Mouse (Mus musculus): Measurements from ENCODE around the gene Slc25a23.

The Slc25a23 gene

DNA sequence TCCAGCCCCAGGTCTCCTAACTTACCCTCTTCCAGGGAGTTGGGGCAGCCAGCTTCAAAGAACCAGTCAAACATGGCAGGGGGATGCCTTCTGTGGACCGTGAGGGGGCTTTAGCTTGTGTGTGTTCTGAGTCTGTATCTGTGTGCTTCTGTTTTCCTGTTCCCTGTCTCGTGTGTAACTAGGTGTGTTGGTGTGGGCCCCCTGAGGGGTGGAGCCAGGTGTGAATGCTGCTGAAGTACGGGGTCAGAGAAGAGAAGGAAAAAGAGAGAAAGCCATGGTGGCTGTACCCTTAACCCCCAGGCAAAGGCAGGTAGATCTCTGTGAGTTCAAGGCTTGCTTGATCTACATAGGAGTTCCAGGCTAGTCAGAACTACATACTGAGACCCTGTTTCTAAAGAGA lies 17.3 kb upstream of the Slc25a23 start:
- DNase-seq (ENCODE audit: low read depth in 2 of 2, low spot score in 2 of 2), result no peak

DNA sequence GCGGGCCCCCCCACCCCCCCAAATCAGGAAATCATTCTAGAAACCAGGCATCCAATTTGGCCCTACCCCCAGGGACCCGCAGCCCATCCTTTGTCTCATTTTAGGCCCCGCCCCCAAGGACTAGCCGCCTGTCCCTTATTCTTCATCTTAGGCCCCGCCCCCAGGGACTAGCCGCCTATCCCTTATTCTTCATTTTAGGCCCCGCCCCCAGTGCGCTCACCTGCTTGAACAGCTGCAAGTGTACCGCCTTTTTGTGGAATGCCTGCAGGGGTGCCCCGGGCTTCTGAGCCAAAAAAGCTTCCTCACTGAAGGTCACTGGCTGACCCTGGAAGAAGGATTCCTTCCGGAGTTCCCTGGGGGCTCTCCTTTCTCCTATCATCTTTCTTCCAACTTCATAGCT lies 11.0 kb upstream of the Slc25a23 start:
- no peak for DNase-seq (ENCODE audit: low read depth in 2 of 2, low spot score in 2 of 2)

DNA sequence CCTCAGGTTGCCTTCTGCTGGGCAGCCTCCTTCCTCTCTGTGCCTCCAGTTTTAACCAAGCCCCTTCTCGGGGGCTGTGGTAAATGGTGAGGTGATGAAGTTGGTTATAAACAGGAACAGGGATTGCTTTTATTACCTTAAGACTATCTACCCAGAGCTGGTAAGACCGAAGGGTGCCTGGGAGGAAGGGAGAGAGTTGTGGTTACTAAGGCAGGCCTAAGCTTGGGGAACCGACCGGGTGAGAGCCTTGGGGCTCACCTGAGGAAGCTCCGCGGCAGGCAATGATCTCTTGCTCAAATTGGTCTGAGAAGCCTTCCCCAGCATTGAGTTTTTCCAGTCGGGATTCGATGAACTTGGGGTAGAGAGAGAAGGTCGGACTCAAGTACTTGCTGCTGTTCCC lies 10.6 kb upstream of the Slc25a23 start:
- DNase-seq (ENCODE audit: low read depth in 2 of 2, low spot score in 2 of 2), result no peak

DNA sequence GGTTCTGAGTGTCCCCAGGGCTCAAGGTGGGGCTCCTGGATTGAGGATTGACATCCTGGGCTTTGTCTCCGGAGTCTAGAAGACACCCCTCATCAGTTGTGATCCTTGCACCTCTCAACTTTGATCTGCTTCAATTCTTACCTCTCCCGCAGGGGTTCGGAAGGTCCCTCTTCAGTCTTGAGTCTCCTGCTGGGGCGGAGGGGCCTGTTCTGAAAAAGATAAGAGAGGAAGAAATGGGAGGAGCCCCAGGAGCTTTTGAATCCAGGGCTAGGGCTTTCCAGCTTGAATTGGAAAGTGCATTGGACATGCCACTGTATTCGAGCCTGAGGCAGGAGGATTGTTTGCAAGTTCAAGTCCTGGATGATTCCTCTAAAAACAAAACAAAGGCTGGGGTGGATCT lies 7.2 kb upstream of the Slc25a23 start:
- no peak for DNase-seq (ENCODE audit: low read depth in 2 of 2, low spot score in 2 of 2)

DNA sequence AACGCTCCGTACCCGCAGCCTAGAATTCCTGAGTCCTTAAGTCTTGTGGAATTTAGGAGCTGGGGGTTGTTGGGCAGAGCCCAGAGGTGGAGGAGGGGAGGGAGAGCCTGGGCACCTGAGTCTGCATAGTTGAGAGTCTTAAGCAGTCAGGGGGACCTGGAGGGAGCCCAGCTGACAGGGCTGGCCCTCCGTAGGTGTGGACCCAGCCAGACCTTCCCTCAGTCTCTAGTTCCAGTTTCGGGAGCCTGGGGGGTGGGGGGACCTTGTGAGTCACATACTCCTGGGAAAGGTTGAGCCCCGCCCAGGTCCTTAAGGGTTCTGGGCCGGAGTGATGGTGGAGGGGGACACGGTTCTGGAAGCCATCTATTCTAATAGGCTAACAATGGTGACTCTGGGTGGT lies 3.4 kb upstream of the Slc25a23 start:
- no peak for DNase-seq (ENCODE audit: low read depth in 2 of 2, low spot score in 2 of 2)

DNA sequence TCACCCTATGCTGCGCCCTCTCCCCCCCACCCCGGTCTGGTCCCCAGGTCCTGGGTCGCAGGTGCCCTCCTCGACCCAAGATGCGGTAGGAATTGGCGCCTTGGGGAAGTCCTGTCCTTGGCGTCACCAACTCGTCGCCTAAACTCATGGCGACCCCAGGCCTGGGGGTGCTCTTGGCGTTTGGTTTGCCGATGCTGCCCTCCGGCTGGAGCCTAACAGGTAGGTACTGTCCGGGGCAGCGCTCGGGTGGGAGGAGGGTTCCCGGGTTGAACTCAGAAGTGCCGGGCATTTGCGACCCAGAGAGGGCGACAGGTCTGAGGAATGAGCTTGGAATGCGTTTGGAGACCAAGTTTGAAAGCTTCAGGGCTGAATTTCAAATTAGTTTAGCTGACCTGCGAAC lies 2.9 kb upstream of the Slc25a23 start:
- DNase-seq (ENCODE audit: low read depth in 2 of 2, low spot score in 2 of 2), result no peak

DNA sequence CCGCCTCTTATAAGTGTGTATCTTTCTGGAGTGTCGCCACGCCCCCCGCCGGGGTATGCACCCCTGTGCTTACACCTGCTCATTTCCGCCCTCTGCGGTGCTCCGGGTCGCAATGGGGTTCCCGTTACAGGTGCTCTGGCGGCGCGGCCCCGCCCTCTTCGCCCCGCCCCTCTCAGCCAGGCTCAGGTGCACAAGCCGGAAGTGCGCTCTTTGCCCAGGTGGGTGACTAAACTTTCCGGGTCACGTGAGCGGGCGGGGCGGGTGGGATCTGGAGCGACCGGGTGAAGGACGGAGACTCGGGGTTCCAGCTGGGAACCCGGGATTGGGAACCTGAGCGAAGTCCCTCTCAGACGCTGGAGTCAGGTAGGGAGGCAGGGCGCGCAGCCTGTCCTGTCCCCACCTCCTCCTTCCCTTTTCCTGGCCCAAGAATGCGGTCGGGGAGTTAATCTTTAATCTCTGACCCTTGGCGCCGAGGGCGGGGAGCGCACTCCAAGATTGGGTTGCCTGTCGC lies 2.4 kb upstream of the Slc25a23 start:
- DNase-seq (ENCODE audit: low read depth in 2 of 2, low spot score in 2 of 2), result peak in 1 of 2 experiments; percentile 33

DNA sequence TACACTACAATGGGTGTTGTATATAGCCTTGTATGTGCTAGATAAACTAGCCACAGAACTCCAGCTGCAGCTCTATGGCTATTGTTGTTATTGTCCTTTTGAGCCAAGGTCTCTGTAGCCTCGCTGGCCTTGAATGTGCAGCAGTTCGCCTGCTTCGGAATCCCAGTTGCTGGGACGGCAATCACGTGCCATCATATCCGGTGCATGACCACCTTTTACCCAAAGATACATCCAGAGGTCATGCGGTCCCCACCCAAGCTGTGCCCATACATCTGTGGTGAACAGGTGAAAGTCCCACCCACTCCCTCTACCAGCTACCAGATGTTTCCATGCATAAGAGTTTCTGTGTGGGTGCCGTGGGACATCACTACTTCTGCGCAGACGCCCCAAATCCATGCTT lies 1.4 kb upstream of the Slc25a23 start:
- peak in 1 of 2 experiments; percentile 21 for DNase-seq (ENCODE audit: low read depth in 2 of 2, low spot score in 2 of 2)

DNA sequence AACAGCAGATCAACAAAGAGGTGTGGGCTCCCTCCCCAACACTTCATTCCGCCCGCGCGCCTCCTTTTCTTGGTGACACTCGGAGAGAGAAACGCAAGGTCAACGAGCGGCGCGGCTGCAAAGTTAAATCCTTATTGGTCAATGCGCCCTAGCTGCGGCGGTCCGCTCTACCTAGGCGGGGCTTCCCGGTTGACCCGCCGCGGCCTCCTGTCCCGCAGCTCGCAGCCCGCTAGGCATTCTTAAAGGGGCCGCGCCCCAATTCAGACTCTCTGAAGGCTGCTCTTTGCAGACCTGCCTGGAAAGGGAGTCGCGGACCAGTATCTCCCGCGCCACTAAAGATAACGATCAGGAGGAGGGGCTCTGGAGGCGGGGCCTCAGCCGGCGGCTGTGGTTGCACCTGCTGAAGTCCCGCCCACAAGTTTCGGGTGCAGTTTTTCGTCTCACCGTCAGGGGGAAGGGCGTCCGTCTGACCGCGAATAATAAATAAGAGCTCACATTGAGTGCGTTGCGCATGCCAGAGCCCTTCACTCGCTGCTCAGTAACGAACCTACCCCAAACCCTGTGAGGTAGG lies 653 bp upstream of the Slc25a23 start:
- peak; percentile 96 to 99 for DNase-seq (ENCODE audit: low read depth in 2 of 2, low spot score in 2 of 2)

DNA sequence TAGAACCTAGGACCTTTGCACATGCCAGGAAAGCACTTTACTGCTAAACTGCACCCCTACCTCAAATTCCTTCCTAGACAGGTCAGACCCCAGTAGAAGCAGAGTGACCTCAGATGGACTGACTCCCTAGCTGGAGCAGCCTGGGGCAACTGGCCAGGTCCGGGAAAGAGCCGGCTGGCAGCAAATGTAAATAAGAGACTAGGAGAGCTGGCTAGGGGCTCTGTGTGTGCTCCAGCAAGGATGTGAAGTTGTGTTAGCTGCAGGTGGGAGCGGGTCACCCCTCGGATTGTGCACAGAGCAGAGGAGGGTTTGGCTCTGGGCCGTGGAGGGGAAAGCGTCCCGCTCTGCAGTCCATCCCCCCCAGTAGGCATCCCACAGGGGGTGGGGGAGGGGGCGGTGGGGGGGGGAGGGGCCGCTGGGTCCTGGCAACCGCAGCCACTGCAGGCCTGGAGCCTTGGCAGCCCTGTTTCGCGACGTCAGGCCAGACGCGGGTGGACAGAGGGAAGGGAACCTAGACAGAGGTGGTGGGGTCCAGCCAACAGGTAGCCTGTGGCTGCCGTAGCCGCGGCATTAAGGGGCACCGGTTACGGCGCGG lies 675 bp downstream of the Slc25a23 start, which contains the start of gene Crb3:
Crb3 (plus strand) TSS at position 215 of the 595 bp plus-strand sequence.
- no peak for DNase-seq (ENCODE audit: low read depth in 2 of 2, low spot score in 2 of 2)

DNA sequence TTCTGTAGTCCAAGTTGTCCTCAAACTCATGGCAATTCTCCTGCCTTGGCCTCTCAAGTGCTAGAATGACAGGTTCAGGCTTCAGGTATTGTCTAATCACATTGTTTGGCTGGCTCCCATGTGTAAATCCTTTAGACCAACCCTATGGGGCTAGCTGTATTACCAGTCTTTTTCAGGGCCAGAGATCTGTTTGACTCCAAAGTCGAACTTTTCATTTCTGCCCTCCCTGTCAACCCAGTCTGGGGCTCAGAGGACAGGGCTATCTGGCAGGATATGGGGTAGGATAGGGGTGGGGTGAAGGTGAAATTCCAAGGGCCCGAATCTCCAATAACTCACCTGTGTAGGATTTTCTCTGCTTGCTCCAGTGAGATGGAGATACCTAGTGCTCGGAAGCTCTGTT lies 3.4 kb downstream of the Slc25a23 start:
- DNase-seq (ENCODE audit: low read depth in 2 of 2, low spot score in 2 of 2), result no peak

DNA sequence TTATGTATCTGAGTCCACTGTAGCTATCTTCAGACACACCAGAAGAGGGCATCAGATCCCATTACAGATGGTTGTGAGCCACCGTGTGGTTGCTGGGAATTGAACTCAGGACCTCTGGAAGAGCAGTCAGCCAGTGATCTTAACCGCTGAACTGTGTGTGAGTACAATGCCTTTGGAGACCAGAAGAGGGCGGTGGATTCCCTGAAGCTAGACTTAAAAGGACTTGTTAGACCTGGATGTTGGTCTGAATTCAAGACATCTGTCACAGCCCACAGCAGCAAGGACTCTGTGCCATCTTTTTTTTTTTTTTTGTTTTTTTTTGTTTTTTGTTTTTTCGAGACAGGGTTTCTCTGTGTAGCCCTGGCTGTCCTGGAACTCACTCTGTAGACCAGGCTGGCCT lies 8.0 kb downstream of the Slc25a23 start:
- peak in 1 of 2 experiments; percentile 25 for DNase-seq (ENCODE audit: low read depth in 2 of 2, low spot score in 2 of 2)

DNA sequence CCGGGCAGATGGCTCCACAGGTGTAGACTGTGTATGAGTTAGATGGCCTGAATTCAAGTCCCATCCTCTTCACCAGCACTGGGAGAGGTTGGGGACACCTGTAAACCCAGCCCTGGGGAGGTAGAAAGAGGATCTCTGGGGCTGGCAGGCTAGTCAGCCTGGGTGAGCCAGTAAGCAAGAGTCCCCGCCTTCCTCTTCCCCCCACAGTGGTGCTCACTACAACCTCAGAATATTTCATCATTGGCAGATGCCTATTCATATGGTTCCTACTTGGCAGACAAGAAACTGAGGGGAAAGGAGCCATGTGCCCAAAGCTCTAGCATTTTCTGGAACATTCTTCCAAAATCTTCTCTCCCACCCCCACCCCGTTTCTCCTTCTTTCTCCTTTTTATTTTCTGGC lies 10.8 kb downstream of the Slc25a23 start:
- DNase-seq (ENCODE audit: low read depth in 2 of 2, low spot score in 2 of 2), result no peak

DNA sequence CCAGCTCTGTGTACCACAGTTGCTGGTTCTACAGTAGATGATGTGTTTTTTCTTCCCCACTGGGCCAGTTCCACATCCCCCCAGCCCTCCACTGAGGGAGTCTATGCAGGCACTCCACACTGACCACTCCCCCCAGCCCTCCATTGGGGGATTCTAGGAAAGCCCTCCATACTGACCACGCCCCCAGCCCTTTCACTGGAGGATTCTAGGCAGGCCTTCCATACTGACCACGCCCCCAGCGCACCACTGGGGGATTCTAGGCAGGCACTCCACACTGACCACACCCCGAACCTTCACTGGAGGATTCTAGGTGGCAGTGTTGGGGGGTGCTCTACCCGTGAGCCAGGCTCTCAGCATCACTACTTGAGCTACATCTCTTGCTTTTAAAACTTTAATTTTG lies 12.3 kb downstream of the Slc25a23 start:
- no peak for DNase-seq (ENCODE audit: low read depth in 2 of 2, low spot score in 2 of 2)

DNA sequence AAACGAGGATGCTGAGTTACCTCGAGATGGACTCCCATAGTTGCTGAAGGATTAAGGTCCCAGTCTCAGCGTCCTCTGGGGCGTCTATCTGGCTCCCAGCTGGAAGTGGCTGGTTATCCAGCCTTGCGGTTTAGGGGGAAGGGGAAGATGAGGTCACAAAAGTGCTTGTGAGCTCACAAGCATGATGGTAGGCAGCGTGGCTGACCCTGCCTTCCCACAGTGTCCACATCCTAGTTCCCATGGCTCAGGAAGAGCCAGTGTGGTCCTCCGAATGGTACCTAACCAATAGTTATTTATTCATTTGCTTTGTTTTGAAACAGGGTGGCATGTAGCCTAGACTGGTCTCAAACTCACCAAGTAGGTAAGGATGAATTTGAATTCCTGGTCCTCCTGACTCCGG lies 18.1 kb downstream of the Slc25a23 start, which contains the start of gene Slc25a41:
Slc25a41 (minus strand) TSS at position 101 of the 400 bp plus-strand sequence.
- DNase-seq (ENCODE audit: low read depth in 2 of 2, low spot score in 2 of 2), result no peak

DNA sequence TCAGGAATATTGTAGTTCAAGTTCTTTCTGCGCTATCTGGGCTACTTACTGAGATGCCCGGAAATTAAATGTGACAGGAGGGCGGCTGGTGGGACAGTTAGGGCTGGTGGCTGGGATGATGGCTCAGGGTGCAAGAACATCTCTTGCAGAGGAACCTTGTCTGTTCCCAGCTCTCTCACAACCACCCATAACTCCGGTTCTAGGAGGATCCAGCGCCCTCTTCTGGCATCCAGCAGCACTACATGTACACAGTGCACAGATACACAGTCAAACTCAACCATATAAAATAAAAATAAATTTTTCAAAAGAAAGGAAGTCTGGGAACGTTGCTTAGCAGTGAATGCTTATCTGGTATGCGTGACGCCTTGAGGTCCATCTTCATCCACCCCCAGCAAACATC lies 20.7 kb downstream of the Slc25a23 start:
- DNase-seq (ENCODE audit: low read depth in 2 of 2, low spot score in 2 of 2), result no peak

DNA sequence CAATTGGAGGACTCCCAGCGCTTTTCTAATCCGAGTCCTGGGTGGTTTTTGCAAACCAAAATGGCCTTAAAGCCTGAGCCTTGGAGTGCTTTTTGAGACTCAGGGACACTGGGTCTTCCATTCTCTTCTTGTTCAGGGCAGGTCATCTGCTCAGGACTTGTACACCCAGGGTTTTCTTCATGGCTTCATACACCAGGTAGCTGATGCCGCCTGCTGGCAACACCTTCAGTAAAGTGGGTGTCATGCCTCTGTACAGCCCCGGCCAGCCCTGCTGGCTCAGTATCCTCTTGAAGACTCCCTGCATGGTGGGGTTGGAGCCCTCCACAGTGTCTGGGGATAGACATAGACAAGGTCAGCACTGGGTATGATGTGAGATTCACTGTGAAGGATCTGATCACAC lies 26.8 kb downstream of the Slc25a23 start:
- no peak for DNase-seq (ENCODE audit: low read depth in 2 of 2, low spot score in 2 of 2)

DNA sequence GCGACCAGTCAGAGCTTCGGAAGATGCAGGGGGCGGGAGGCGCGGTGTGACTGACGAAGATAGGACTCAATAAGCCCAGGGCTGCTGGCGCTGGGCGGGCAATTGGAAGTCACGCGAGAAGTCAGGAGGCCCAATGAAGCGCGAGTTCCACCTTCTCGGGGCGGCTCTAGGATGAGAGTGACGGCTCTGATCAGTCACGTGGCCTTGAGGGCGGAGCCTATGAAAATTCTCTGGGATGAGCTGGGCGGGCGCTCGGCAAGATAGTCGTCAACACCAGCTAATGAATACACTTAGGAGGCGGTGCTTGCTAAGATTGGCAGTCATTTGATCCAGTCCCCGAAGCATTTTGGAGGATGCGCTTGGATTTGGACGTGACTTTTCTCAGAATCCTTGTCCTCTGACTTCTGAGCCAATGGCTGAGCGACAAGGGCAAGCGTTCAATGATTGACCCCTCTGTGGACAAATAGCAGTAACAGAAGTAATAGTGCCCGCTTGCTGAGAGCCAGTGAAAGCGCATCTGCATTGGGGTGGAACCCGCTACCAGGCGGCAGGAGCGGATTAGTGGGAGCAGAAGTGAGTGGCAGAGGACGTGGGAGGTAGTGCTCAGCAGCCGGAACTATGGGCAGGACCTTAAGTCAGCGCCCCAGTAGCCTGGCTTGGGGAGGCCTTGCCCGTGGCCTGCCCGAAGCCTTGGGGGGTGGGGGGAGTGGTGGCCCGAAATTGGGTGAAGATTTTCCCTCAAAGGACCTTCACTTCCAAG lies 27.8 kb downstream of the Slc25a23 start:
- DNase-seq (ENCODE audit: low read depth in 2 of 2, low spot score in 2 of 2), result peak; percentile 98 to 99

DNA sequence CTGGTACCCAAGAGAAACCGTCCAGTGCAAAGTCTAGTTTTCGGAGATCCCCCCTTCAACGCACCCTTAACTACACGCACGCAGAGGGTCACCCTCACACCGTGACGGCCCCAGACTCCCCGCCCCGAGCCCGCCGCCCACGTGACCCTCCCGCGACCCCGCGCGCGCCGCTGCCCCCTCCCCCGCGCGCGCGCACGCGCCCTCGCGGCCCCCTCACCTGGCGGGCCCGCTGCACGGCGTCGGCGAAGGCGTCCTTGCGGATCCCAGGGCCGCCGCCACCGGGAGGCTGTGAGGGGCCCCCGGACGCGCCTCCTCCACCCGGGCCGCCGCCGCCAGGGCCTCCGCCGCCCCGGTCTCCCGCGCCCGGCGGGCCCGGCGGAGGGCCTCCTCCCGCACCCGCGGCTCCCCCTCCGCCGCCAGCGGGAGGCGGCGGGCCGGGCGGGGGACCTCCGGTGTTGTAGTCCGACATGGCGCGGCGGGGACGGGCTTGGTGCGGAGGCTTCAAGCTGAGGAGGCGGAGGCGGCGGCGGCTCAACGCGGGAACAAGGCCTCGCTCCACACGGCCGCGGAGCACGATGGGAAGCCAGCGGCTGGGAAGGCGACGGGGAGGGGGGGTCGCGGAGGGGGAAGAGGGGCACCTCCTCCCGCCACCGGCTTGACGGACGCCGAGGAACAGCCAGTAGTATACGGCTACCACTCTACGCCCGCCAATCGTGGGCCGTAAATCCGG lies 28.6 kb downstream of the Slc25a23 start, which contains the start of gene Khsrp:
Khsrp (minus strand) TSS at position 592 of the 730 bp plus-strand sequence.
- DNase-seq (ENCODE audit: low read depth in 2 of 2, low spot score in 2 of 2), result no peak

DNA sequence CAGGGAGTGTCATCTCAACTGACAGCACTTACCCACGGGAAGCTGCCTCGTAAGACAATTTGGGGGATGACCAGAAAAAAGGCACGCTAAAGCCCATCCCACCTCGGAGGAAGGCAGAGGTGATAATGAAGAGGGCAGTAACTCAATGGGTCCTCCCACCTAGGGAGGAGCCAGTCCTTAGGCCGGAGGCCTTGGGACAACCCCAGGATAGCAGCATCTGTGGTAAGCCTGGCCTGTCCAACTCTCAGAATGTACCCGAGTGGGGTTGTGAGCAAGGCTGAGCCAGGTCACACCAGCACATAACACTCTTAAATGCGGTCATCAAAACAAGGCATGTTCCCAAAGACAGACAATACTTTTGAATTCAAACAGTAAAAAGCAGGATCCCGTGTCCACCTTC lies 30.0 kb downstream of the Slc25a23 start:
- DNase-seq (ENCODE audit: low read depth in 2 of 2, low spot score in 2 of 2), result no peak

DNA sequence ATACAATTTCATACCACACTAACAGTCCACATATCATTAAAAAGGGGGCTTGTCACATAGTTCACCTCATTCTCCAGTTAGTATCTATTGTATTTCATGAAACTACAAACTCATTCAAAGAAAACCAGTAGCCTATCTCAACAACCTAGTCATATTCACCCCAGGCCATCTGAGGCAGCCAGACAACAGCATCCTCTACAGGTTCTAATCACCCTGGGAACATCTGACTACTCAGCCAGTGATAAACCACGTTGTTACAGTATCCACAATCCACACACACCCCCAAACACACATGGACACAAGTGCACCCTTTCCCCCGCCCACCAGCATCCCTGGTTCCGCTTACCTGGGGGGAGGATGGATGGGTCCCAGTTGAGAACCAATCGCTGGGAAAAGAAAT lies 32.2 kb downstream of the Slc25a23 start:
- DNase-seq (ENCODE audit: low read depth in 2 of 2, low spot score in 2 of 2), result no peak
